Mouse (Mus musculus): ENCODE data around the gene Folr2. TPM values are rescaled to one million over a fixed set of nuclear protein-coding genes. Genes with fewer than 3 reads are reported as not detected.

The Folr2 gene
- total and polyA plus RNA-seq, 2 experiments from 2014 or later: 2.3 to 2.6 TPM

- peaks cover 60% of the 10 kb centered on the region for H3K27me3 ChIP-seq (ENCODE audit: insufficient read depth, low read length)
- TF ChIP-seq CTCF (IDR thresholded peaks at IDR 0.05): no peak
- no peaks in the 10 kb centered on the region for H3K9me3 ChIP-seq (ENCODE audit: low read length)
- H3K36me3 ChIP-seq (ENCODE audit: insufficient read depth, low read length): no peaks in the 10 kb centered on the region
- peak within 1 kb of the TSS; percentile 10 for H3K4me2 ChIP-seq (ENCODE audit: low read depth, low read length, poor library complexity, severe bottlenecking)
- under 1% methylated on average over 29 of the region's 45 CpGs for WGBS
- H3K27ac ChIP-seq (ENCODE audit: low read depth, low read length): no peak within 1 kb of the TSS
- ATAC-seq (ENCODE audit: low FRiP score): no peak
- no peaks in the 10 kb centered on the region for H3K4me1 ChIP-seq (ENCODE audit: insufficient read depth, low read length)
- H3K9ac ChIP-seq (replicated peaks; ENCODE audit: low read length, poor library complexity, severe bottlenecking): no peak within 1 kb of the TSS
- no peak for DNase-seq (ENCODE audit: low spot score)
- H3K4me3 ChIP-seq (ENCODE audit: low read depth, low read length): peak within 1 kb of the TSS; percentile 25
These were observed 39.1 kb downstream of the Folr2 start, which contains the start of gene Phox2a for GRCm38 (mm10) chr7:101817861-101818401. TSS of gene Phox2a (plus strand) at chr7:101818313.

Small RNAs within 50 kb of the gene (microRNA-seq; reads per million reads assigned to microRNA genes)
- gene Gm22655 (ENCODE audit: borderline number of aligned reads): not detected

Other genes with a start within 250 kb of the Folr2 start
- 39.7 and 53.1 TPM in 2 replicates for gene Clpb, start 193.6 kb downstream of the Folr2 start, total RNA-seq (2014; rRNA removed)
- 33.4 and 43.3 TPM in 2 replicates for gene Clpb, start 193.6 kb downstream of the Folr2 start, polyA plus RNA-seq (2015; fragmentation: Nextera tagmentation; extraction: Ambion mirVana)
- gene Phox2a, start 38.9 kb downstream of the Folr2 start, total RNA-seq (2014; rRNA removed): 0.82 TPM in 1 of 2 replicates, not detected in the other
- 0.12 TPM in 1 of 2 replicates, not detected in the other for gene Phox2a, start 38.9 kb downstream of the Folr2 start, polyA plus RNA-seq (2015; fragmentation: Nextera tagmentation; extraction: Ambion mirVana)
- 16.8 and 21.2 TPM in 2 replicates for gene Inppl1, start 19.0 kb downstream of the Folr2 start, total RNA-seq (2014; rRNA removed)
- 5.7 and 8.0 TPM in 2 replicates for gene Inppl1, start 19.0 kb downstream of the Folr2 start, polyA plus RNA-seq (2015; fragmentation: Nextera tagmentation; extraction: Ambion mirVana)
- 49.9 and 56.9 TPM in 2 replicates for gene Anapc15, start 6.5 kb upstream of the Folr2 start, total RNA-seq (2014; rRNA removed)
- 62.7 and 68.3 TPM in 2 replicates for gene Anapc15, start 6.5 kb upstream of the Folr2 start, polyA plus RNA-seq (2015; fragmentation: Nextera tagmentation; extraction: Ambion mirVana)
- 4.9 and 11.5 TPM in 2 replicates for gene Folr1, start 13.6 kb upstream of the Folr2 start, total RNA-seq (2014; rRNA removed)
- gene Folr1, start 13.6 kb upstream of the Folr2 start, polyA plus RNA-seq (2015; fragmentation: Nextera tagmentation; extraction: Ambion mirVana): 3.9 and 4.3 TPM in 2 replicates
- gene Lamtor1, start 48.7 kb upstream of the Folr2 start, total RNA-seq (2014; rRNA removed): 114 and 127 TPM in 2 replicates
- 159 and 180 TPM in 2 replicates for gene Lamtor1, start 48.7 kb upstream of the Folr2 start, polyA plus RNA-seq (2015; fragmentation: Nextera tagmentation; extraction: Ambion mirVana)
- gene Tomt, start 49.2 kb upstream of the Folr2 start, total RNA-seq (2014; rRNA removed): 0.38 TPM in 1 of 2 replicates, not detected in the other
- gene Tomt, start 49.2 kb upstream of the Folr2 start, polyA plus RNA-seq (2015; fragmentation: Nextera tagmentation; extraction: Ambion mirVana): 0.23 and 0.32 TPM in 2 replicates
- 3.7 and 6.9 TPM in 2 replicates for gene Lrrc51, start 76.7 kb upstream of the Folr2 start, total RNA-seq (2014; rRNA removed)
- 7.0 TPM in 2 replicates for gene Lrrc51, start 76.7 kb upstream of the Folr2 start, polyA plus RNA-seq (2015; fragmentation: Nextera tagmentation; extraction: Ambion mirVana)
- 64.4 and 74.0 TPM in 2 replicates for gene Numa1, start 76.9 kb upstream of the Folr2 start, total RNA-seq (2014; rRNA removed)
- gene Numa1, start 76.9 kb upstream of the Folr2 start, polyA plus RNA-seq (2015; fragmentation: Nextera tagmentation; extraction: Ambion mirVana): 17.9 and 20.6 TPM in 2 replicates
- gene Il18bp, start 161.5 kb upstream of the Folr2 start, total RNA-seq (2014; rRNA removed): 7.7 and 12.9 TPM in 2 replicates
- gene Il18bp, start 161.5 kb upstream of the Folr2 start, polyA plus RNA-seq (2015; fragmentation: Nextera tagmentation; extraction: Ambion mirVana): 3.1 and 4.2 TPM in 2 replicates
- 31.3 and 40.7 TPM in 2 replicates for gene Rnf121, start 208.3 kb upstream of the Folr2 start, total RNA-seq (2014; rRNA removed)
- gene Rnf121, start 208.3 kb upstream of the Folr2 start, polyA plus RNA-seq (2015; fragmentation: Nextera tagmentation; extraction: Ambion mirVana): 22.0 and 23.4 TPM in 2 replicates
- gene Xndc1, start 208.3 kb upstream of the Folr2 start, total RNA-seq (2014; rRNA removed): 17.3 and 18.0 TPM in 2 replicates
- 14.6 and 15.5 TPM in 2 replicates for gene Xndc1, start 208.3 kb upstream of the Folr2 start, polyA plus RNA-seq (2015; fragmentation: Nextera tagmentation; extraction: Ambion mirVana)
- 2.1 and 2.2 TPM in 2 replicates for gene Xntrpc, start 208.5 kb upstream of the Folr2 start, total RNA-seq (2014; rRNA removed)
- gene Xntrpc, start 208.5 kb upstream of the Folr2 start, polyA plus RNA-seq (2015; fragmentation: Nextera tagmentation; extraction: Ambion mirVana): 0.22 and 0.60 TPM in 2 replicates
- gene Trpc2, start 225.9 kb upstream of the Folr2 start, total RNA-seq (2014; rRNA removed): 0.24 TPM in 1 of 2 replicates, not detected in the other
- gene Trpc2, start 225.9 kb upstream of the Folr2 start, polyA plus RNA-seq (2015; fragmentation: Nextera tagmentation; extraction: Ambion mirVana): 0.43 TPM in 1 of 2 replicates, not detected in the other
- gene Art1, start 244.5 kb upstream of the Folr2 start, total RNA-seq (2014; rRNA removed): 0.33 TPM in 1 of 2 replicates, not detected in the other
- 0.18 and 0.22 TPM in 2 replicates for gene Art1, start 244.5 kb upstream of the Folr2 start, polyA plus RNA-seq (2015; fragmentation: Nextera tagmentation; extraction: Ambion mirVana)